Mouse (Mus musculus) ovary, postnatal 10 days (tissue): ENCODE results near the gene Zbtb40.

ENCODE experiments used
- DNase-seq: peaks from one replicate; pipeline ENCODE4 v3.0.0; 2022; ENCODE audit warnings: low spot score

Zbtb40 gene

GRCm38 (mm10) chr4:136977244-136977643, 71.4 kb downstream of the Zbtb40 start:
- no peak for DNase-seq

GRCm38 (mm10) chr4:136970939-136971338, 77.7 kb downstream of the Zbtb40 start:
- DNase-seq: no peak

DNA sequence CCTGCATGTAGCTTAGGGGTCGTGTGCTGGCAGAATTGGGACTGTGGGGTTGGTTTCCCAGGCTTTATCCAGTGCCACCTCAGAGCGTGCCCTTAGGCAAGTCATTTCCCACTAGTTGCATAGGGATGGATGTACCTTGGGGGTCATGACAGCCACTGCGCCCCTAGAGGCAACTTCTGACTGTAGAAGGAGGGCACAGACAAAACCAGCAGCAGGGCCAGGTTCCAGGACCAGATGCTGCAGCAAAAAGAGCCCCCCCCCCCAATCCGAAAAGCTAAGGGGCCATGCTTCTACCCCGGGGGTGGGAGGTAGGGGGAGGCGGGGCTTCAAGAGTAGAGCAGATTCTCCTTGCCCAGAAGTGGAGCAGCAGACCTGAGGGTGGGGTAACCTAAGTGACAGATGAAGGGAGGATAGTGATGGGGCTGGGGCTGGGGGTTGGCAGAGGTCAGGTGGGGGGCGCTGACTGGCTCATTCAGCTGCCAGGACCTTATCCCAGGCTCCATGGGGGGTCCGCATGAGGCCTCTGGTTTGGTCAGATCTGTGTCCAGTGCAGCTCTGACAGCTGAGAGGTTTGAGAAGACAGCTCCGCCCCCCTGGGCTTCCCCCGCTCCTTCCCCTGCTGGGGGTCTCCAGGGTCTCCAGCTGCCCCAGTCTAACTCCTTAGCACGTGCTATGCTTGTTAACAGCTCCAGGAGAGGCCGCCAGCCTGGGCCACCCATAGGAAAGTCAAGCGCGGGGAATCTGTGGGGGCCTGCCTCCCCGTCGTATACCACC, 78.9 kb downstream of the Zbtb40 start:
- DNase-seq: no peak

- DNase-seq: no peak
Measured at GRCm38 (mm10) chr4:136969096-136969495, 79.5 kb downstream of the Zbtb40 start.

GRCm38 (mm10) chr4:136967511-136967910, 81.1 kb downstream of the Zbtb40 start:
- no peak for DNase-seq

DNA sequence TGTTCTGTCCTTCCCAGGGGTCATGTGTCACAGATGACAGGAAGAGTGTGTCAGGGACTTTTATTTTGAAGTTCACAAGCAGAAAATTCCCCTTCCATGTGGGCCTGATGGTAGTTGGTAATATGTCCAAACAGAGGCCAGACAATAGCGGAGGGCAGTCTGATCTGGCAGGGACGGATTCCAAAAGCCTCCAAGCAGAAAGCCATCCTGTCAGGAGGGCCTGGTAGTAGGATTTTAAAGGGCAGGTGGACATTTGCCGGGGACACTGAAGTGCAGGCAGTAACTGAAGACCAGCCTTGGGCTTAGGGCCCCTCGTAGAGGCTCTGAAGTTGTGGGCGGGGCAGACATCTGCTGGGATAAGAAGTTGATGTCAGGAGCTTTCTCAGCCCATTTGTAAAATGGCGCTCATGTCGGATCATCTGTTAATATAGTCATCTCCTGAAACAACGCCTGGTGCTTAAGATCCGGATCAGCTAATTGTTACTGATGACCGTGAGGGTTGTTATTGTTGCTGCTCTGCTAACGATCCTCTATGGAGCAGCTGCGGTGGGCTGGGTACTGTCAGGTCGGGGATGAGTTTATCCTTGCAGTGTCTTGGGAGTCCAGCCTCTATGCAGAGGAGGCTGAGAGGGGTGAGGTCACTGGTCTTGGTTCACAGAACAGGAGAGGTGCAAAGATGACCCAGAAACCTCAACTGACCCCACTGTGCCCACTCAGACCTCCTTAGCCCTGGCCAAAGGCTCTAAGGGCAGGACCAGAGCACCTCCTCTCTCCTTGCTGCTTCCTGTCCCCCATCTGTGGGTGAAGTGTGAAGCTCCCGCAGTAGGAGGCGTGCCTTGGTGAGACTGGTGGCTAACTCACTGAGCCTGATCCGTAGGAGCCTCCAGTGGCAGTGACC, 81.9 kb downstream of the Zbtb40 start:
- DNase-seq: no peak

- DNase-seq: no peak
Measured at GRCm38 (mm10) chr4:136964990-136965421, 83.6 kb downstream of the Zbtb40 start.

GRCm38 (mm10) chr4:136962447-136962846, 86.2 kb downstream of the Zbtb40 start:
- no peak for DNase-seq

GRCm38 (mm10) chr4:136961642-136962285, 86.8 kb downstream of the Zbtb40 start:
- no peak for DNase-seq

DNA sequence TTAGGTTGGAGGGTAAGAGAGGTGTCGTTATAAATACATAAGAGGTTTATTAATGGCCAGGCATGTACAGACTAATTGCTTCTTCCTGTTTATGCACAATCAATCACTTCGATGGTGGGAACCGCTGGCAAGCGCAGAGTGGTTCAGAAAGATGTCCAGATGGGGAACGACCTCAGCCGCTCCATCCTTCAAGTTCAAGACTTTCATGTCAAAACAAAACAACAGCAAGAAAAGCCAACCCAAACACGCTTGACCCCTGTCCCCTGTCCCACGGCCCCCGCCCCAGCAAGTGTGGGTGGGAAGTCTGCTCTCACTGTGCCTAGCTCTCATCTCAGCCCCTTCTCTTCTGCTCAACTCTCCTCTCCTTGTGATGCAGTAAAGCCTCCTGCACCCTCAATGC, 88.0 kb downstream of the Zbtb40 start:
- DNase-seq: no peak

DNA sequence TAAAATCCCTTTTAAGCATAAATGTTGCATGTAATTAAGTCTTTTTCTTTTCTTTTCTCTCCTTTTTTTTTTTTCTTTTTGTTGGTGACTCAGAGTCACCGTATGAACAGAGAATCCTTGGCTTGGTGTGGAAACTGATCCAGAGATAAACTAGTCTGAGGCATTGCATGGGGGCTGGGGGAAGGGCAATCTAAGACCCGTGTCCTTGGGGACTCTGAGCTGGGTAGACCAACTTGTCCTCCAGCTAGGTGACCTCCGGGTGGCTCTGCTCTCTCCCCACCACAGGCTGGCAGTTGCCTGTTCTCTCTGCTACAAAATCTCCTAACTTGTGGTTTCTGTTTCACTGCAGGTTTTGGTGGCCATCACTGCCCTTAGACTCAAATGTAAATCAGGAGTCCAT, 88.5 kb downstream of the Zbtb40 start:
- no peak for DNase-seq

DNA sequence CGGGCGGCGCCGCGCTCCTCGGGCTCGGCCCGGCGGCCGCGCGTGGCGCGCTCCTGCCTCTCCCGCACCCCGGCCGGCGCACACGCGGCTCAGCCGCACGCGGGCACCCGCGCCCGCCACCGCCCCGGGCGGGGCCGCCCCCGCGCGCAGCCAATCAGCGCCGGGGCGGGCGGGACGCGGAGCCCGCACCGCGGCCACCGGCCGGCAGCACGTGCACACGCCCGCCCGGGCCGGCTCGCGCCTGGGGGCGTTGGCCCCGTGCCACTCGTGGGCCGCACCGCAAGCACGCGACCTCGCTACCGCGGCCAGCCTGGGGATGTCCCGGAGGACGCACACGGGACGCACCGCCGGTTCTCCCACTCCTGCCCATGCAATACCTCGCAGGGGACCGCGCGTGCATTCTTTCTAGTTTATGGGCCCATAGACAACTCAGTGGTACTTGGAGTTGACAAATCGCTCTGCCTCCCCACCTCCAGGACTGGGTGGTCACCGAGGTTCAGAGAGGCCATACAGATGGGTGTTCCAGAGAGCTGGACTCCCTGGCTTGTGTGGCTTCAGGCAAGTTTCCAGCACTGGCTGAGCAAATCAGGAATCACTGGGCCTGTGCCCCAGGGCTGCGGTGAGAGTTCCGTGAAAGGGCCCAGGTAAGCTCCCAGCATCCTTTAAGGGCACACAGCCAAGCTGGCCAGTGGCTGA, 91.7 kb downstream of the Zbtb40 start, which contains the start of gene Epha8:
TSS of gene Epha8 (minus strand) at position 66 of the 696 bp plus-strand sequence.
- no peak for DNase-seq

DNA sequence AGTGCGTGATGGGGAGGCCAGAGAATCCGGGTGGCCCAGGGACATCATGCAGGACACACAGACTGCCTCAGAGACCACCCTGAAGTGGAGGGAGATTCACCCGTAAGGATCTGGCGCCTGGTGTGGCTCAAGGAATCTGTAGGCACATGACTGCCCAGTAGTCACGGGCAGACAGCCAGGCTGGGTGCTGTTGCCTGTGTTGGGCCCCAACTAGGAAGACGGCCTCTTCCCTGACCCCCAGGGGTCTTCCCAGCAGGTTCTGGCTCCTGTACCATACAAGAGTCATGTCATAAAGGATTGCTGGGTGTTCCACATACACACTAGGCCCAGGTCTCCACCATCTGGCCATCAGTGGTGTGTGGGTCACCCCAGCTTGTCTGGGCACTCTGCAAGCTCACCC, 94.0 kb downstream of the Zbtb40 start:
- no peak for DNase-seq

DNA sequence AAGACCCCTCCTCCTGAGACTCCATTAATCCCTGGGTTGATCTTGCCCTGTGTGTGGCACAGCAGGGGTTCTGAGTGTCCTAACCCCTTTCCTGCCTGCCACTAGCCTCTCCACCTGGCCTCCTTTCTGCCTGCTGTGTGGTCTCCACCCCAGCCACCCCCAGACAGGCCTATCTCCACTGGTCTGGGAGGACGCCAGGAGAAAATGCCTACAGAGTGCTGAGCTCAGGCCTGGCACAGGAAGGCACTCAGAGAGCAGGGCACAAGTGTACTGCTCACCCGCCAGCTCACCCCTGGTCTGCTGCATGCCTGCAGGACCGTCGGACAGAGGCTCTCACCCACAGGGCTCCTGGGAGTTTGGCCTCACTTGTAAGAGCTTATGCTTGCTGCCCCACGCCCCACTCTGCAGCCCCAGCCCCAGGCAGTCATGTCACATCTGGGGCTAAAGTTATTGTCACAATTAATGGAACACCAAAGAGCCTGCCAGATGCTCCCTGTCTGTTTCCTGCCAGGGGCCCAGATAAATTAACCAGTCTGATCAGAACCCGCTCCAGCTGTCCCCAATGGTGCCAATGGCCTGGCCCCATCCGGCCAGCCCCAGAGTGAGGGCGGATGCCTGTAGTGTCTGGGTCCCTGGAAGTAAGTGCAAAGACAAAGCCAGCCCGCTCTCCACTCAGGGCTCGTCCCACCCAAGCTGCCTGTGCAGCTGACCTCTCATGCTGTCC, 99.2 kb downstream of the Zbtb40 start:
- no peak for DNase-seq

- no peak for DNase-seq
Measured at GRCm38 (mm10) chr4:136945397-136945796, 103.2 kb downstream of the Zbtb40 start.

GRCm38 (mm10) chr4:136944558-136945350, 103.8 kb downstream of the Zbtb40 start:
- no peak for DNase-seq

GRCm38 (mm10) chr4:136943175-136943574, 105.4 kb downstream of the Zbtb40 start:
- DNase-seq: no peak

GRCm38 (mm10) chr4:136942761-136943160, 105.8 kb downstream of the Zbtb40 start:
- no peak for DNase-seq

DNA sequence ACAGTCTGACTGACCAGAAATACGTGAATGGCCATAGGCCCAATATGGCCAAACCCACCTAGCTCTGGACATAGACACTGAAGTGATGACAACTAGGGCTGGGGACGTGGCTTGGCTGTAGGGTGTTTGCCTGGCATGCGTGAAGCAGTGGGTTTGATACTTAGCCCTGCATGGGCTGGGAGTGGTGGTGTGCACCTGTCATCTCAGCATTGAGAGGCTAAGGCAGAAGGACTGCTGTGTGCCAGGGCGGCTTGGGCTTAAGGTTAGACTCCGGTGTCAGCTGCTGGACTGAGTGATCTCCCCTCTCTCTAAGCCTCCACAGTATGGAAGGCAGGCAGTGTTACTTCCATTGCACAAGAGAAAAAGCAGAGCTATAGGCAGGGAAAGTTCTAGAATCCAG, 110.7 kb downstream of the Zbtb40 start:
- DNase-seq: no peak

GRCm38 (mm10) chr4:136937344-136937743, 111.3 kb downstream of the Zbtb40 start:
- DNase-seq: no peak
